Mouse (Mus musculus): Measurements from ENCODE around the gene Nat8f7.
"Not testable (repeated sequence)": the region's sequence is repeated elsewhere in the genome, so short reads cannot be mapped to it uniquely, and the experiment has no call there.

Nat8f7 gene

GRCm38 (mm10) chr6:85713105-85713504, at the start of gene Nat8f7:
TSS of gene Nat8f7 (minus strand) at chr6:85713205.
- DNase-seq (ENCODE audit: extremely low spot score, low read depth, low spot score) = not testable (repeated sequence)

GRCm38 (mm10) chr6:85762678-85763077, 49.7 kb upstream of the Nat8f7 start:
- not testable (repeated sequence) for DNase-seq (ENCODE audit: extremely low spot score, low read depth, low spot score)

GRCm38 (mm10) chr6:85755705-85756249, 42.8 kb upstream of the Nat8f7 start:
- not testable (repeated sequence) for DNase-seq (ENCODE audit: extremely low spot score, low read depth, low spot score)

- not testable (repeated sequence) for DNase-seq (ENCODE audit: extremely low spot score, low read depth, low spot score)
Observed at GRCm38 (mm10) chr6:85709607-85710006, 3.4 kb downstream of the Nat8f7 start.

GRCm38 (mm10) chr6:85709206-85709605, 3.8 kb downstream of the Nat8f7 start:
- DNase-seq (ENCODE audit: extremely low spot score, low read depth, low spot score) = not testable (repeated sequence)

GRCm38 (mm10) chr6:85701943-85702342, 11.1 kb downstream of the Nat8f7 start:
- DNase-seq (ENCODE audit: extremely low spot score, low read depth, low spot score) = not testable (repeated sequence)

Data from hindlimb bud, embryonic 11.5 days (tissue).